Mouse (Mus musculus) CH12.LX (cell line): Measurements from ENCODE around the gene Foxk1. TPM values are rescaled to one million over a fixed set of nuclear protein-coding genes. Genes with fewer than 3 reads are reported as not detected.

ENCODE experiments used
- DNase-seq: peaks from one replicate; pipeline ENCODE4 v3.0.0-alpha.2; 2013; ENCODE audit errors: extremely low read depth
- H3K27ac ChIP-seq: 2 replicates; pipeline ENCODE4 v1.5.1; 2012; ENCODE audit warnings: low read depth, mild to moderate bottlenecking, control low read depth, moderate library complexity; ENCODE audit not compliant: insufficient read depth
- H3K27me3 ChIP-seq: replicated peaks from 2 replicates; pipeline ENCODE3; 2012; ENCODE audit warnings: inconsistent platforms
- H3K36me3 ChIP-seq, 2 experiments: replicated peaks in 1 of 2; 2 replicates each; pipeline versions ENCODE3 to v1.6.1; 2012; ENCODE audit warnings: inconsistent platforms in 1 of 2, low read length in 1 of 2, mild to moderate bottlenecking in 1 of 2, mixed read lengths in 1 of 2, moderate library complexity in 1 of 2; ENCODE audit not compliant: control insufficient read depth in 1 of 2, insufficient read depth in 1 of 2
- H3K4me1 ChIP-seq, 2 experiments: 2 replicates each; pipeline ENCODE4 v1.6.1; 2012; ENCODE audit warnings: inconsistent platforms in 1 of 2, moderate library complexity in 1 of 2; ENCODE audit not compliant: insufficient read depth in 2 of 2, control insufficient read depth in 1 of 2
- H3K4me2 ChIP-seq: 2 replicates; pipeline ENCODE4 v1.6.1; 2012; ENCODE audit warnings: low read depth, mild to moderate bottlenecking, control low read depth; ENCODE audit not compliant: poor library complexity, insufficient read depth, severe bottlenecking
- H3K4me3 ChIP-seq, 3 experiments: fragments of 150-350 bp in 1 of 3; sonication (generic) in 1 of 3; replicated peaks in 1 of 3; 2 replicates each; pipeline versions ENCODE3 to v1.5.1; 2011 to 2012; ENCODE audit warnings: low read depth in 2 of 3, low read length in 2 of 3, mild to moderate bottlenecking in 2 of 3, moderate library complexity in 2 of 3, control low read depth in 1 of 3, improper control_type of control experiment in 1 of 3, inconsistent platforms in 1 of 3, mixed read lengths in 1 of 3; ENCODE audit not compliant: poor library complexity in 1 of 3
- H3K79me2 ChIP-seq: replicated peaks from 2 replicates; pipeline ENCODE4 v1.6.1; 2012; ENCODE audit warnings: mild to moderate bottlenecking, moderate library complexity; ENCODE audit not compliant: control insufficient read depth, poor library complexity, insufficient read depth, severe bottlenecking; ENCODE audit errors: extremely low read depth
- H3K9ac ChIP-seq: 2 replicates; pipeline ENCODE4 v1.6.1; 2012; ENCODE audit warnings: low read depth, mild to moderate bottlenecking, control low read depth, moderate library complexity; ENCODE audit not compliant: insufficient read depth
- H3K9me3 ChIP-seq: replicated peaks from 2 replicates; pipeline ENCODE3; 2012; ENCODE audit warnings: low read length, inconsistent platforms, mixed read lengths
- BHLHE40 ChIP-seq: IDR thresholded peaks from 2 replicates; pipeline ENCODE4 v1.6.1; 2011; ENCODE audit warnings: mild to moderate bottlenecking, low read depth, low read length, improper control_type of control experiment
- CTCF ChIP-seq, 2 experiments: IDR thresholded peaks in 1 of 2; conservative IDR thresholded peaks in 1 of 2; 2 replicates each; pipeline ENCODE4 v1.5.1; 2011 to 2012; ENCODE audit warnings: low read depth in 2 of 2, low read length in 2 of 2, improper control_type of control experiment in 1 of 2, inconsistent platforms in 1 of 2, mild to moderate bottlenecking in 1 of 2, moderate library complexity in 1 of 2
- E2F4 ChIP-seq: IDR thresholded peaks from 2 replicates; pipeline ENCODE4 v1.6.1; 2011; ENCODE audit warnings: low read depth, low read length, improper control_type of control experiment; ENCODE audit not compliant: insufficient replicate concordance
- ELF1 ChIP-seq: IDR thresholded peaks from 2 replicates; pipeline ENCODE4 v1.6.1; 2014; ENCODE audit warnings: low read depth, mild to moderate bottlenecking, inconsistent platforms, low read length, improper control_type of control experiment
- EP300 ChIP-seq: IDR thresholded peaks from 2 replicates; pipeline ENCODE4 v1.6.1; 2011; ENCODE audit warnings: low read length, improper control_type of control experiment
- HCFC1 ChIP-seq: IDR thresholded peaks from 2 replicates; pipeline ENCODE4 v1.6.1; 2012; ENCODE audit warnings: low read depth, mild to moderate bottlenecking, inconsistent platforms, low read length, improper control_type of control experiment
- JUN ChIP-seq: IDR thresholded peaks from 2 replicates; pipeline ENCODE4 v1.6.1; 2011; ENCODE audit warnings: low read depth, mild to moderate bottlenecking, low read length, improper control_type of control experiment, moderate library complexity; ENCODE audit not compliant: insufficient read depth
- KAT2A ChIP-seq: IDR thresholded peaks from 2 replicates; pipeline ENCODE4 v1.6.1; 2012; ENCODE audit warnings: low read length, improper control_type of control experiment, inconsistent platforms; ENCODE audit not compliant: insufficient replicate concordance
- MAFK ChIP-seq: IDR thresholded peaks from 2 replicates; pipeline ENCODE4 v1.6.1; 2011; ENCODE audit warnings: low read length, improper control_type of control experiment; ENCODE audit not compliant: insufficient replicate concordance
- MEF2A ChIP-seq: IDR thresholded peaks from 2 replicates; pipeline ENCODE4 v1.6.1; 2014; ENCODE audit warnings: low read depth, mild to moderate bottlenecking, inconsistent platforms, low read length, improper control_type of control experiment, borderline replicate concordance
- PAX5 ChIP-seq: IDR thresholded peaks from 2 replicates; pipeline ENCODE4 v1.6.1; 2012; ENCODE audit warnings: low read length, inconsistent platforms, mixed read lengths
- POLR2A ChIP-seq: IDR thresholded peaks from 2 replicates; pipeline ENCODE4 v1.6.1; 2011; ENCODE audit warnings: low read depth, mild to moderate bottlenecking, improper control_type of control experiment, low read length
- SMC3 ChIP-seq: IDR thresholded peaks from 2 replicates; pipeline ENCODE4 v1.6.1; 2011; ENCODE audit warnings: low read depth, low read length, improper control_type of control experiment
- TCF12 ChIP-seq: IDR thresholded peaks from 2 replicates; pipeline ENCODE4 v1.6.1; 2014; ENCODE audit warnings: low read depth, mild to moderate bottlenecking, inconsistent platforms, low read length, improper control_type of control experiment
- UBTF ChIP-seq: IDR thresholded peaks from 2 replicates; pipeline ENCODE4 v1.6.1; 2012; ENCODE audit warnings: low read depth, mild to moderate bottlenecking, inconsistent platforms, low read length, improper control_type of control experiment, moderate library complexity
- USF1 ChIP-seq: IDR thresholded peaks from 2 replicates; pipeline ENCODE4 v1.6.1; 2014; ENCODE audit warnings: low read depth, mild to moderate bottlenecking, inconsistent platforms, low read length, improper control_type of control experiment
- ZKSCAN1 ChIP-seq: IDR thresholded peaks from 2 replicates; pipeline ENCODE4 v1.6.1; 2012; ENCODE audit warnings: low read depth, inconsistent platforms, low read length, improper control_type of control experiment, borderline replicate concordance
- ZMIZ1 ChIP-seq: IDR thresholded peaks from 2 replicates; pipeline ENCODE4 v1.6.1; 2012; ENCODE audit warnings: low read depth, mild to moderate bottlenecking, inconsistent platforms, low read length, improper control_type of control experiment
- ZNF384 ChIP-seq: IDR thresholded peaks from 2 replicates; pipeline ENCODE4 v1.6.1; 2012; ENCODE audit warnings: low read depth, low read length, improper control_type of control experiment, inconsistent platforms
- dilution Hi-C: fragments of 300-500 bp; cut with MboI; formaldehyde crosslinking; loops from 2 replicates; pipeline ENCODE4 v1.14.3; 2020; ENCODE audit warnings: low sequenced_read_pairs; ENCODE audit not compliant: extremely low pct_unique_long_range_greater_than_20kb, extremely low pct_ligation_motif_present
- in situ Hi-C: fragments of 300-500 bp; cut with MboI; formaldehyde crosslinking; loops from 3 replicates; pipeline ENCODE4 v1.14.3; 2019; ENCODE audit warnings: low sequenced_read_pairs, low pct_ligation_motif_present, low pct_unique_long_range_greater_than_20kb, mixed read lengths
- polyA plus RNA-seq: library from polyadenylated mRNA; unstranded; fragments of >175 nt; gene quantifications from 2 replicates; pipeline ENCODE4 v1.2.1, GENCODE M21; 2012; ENCODE audit warnings: low read depth; ENCODE audit not compliant: insufficient read length
- total RNA-seq, 2 experiments: library from RNA; depleted of rRNA; stranded (reverse); fragments of 300-350 nt in 1 of 2; fragments of >200 nt in 1 of 2; gene quantifications; 2 replicates each; pipeline ENCODE4 v1.2.3; 2012 to 2014

The Foxk1 gene
- total and polyA plus RNA-seq, 3 experiments = 5.3 to 23.4 (median 11.3) TPM

DNA sequence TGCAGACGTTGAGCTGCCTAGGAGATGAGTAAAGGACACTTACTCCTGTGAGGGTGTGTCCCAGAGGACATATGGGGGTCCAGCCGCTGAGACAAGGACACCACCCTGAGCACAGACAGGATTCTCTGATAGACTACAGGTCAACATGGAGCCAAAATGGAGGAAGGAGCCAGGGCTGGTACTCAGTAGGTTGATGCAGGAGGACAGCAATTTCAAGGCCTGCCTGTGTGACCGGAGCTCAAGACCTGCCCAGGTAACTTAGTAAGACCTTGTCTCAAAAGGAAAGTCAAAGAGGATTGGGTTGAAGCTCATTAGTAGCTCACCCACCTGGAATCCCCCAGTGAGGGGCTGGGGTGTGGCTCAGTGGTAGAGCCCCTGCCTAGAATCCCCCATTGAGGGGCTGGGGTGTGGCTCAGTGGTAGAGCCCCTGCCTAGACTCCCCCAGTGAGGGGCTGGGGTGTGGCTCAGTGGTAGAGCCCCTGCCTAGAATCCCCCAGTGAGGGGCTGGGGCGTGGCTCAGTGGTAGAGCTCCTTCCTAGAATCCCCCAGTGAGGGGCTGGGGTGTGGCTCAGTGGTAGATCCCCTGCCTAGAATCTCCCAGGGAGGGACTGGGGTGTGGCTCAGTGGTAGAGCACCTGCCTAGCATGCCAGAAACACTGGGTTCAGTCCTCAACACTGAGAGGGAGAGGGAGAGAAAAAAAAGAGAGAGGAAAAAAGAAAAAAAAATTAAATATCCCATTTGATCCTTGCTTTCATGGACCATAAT, 30.7 kb upstream of the Foxk1 start:
- Histone ChIP-seq H3K27me3 (no peaks in the 10 kb centered on the region), H3K4me1 (peaks cover 7 to 58% of the 10 kb centered on the region in 2 experiments; a peak in 3 of 4 replicates), H3K27ac (no peak overlapping the region), H3K9me3 (peaks cover 16% of the 10 kb centered on the region), H3K4me2 (no peak overlapping the region), H3K4me3 (no peak overlapping the region), H3K79me2 (peaks cover 4% of the 10 kb centered on the region; the same call in 1 of the 2 replicates), H3K9ac (no peak overlapping the region), H3K36me3 (peaks cover 0 to 12% of the 10 kb centered on the region in 2 experiments)
- DNase-seq = no peak
- TF ChIP-seq MEF2A (no peak), ZNF384 (no peak), TCF12 (no peak), ZKSCAN1 (no peak), JUN (no peak), SMC3 (no peak), POLR2A (no peak), HCFC1 (no peak), UBTF (no peak), KAT2A (no peak), EP300 (no peak), ELF1 (no peak), MAFK (no peak), E2F4 (no peak), BHLHE40 (no peak), USF1 (no peak), CTCF (conservative IDR thresholded peaks at IDR 0.05 in 1 of 2, IDR thresholded peaks at IDR 0.05 in 1 of 2; ENCODE audit: low read depth in 2 of 2, low read length in 2 of 2) (no peak), ZMIZ1 (no peak), PAX5 (no peak)
- dilution Hi-C loops (no loop called here), in situ Hi-C loops (no loop called here)
